Mouse (Mus musculus) erythroblast, embryonic 14.5 days (primary cell): ENCODE data around the gene C530025M09Rik.

ENCODE experiments used
- GATA1 ChIP-seq: IDR thresholded peaks from 2 replicates; pipeline ENCODE4 v1.6.1; 2012; ENCODE audit warnings: low read length, inconsistent platforms, mixed read lengths
- TAL1 ChIP-seq: IDR thresholded peaks from 3 replicates; pipeline ENCODE4 v1.6.1; 2012; ENCODE audit warnings: low read length, inconsistent platforms, mixed read lengths

GRCm38 (mm10) chr2:149848778-149849177 lies 17.8 kb upstream of the C530025M09Rik start:
- TF ChIP-seq TAL1 (no peak), GATA1 (no peak)
